Mouse (Mus musculus): ENCODE results near the gene Adra1b. TPM values are rescaled to one million over a fixed set of nuclear protein-coding genes. Genes with fewer than 3 reads are reported as not detected.
A peak's percentile ranks its signal among the peaks of the same experiment; 100 is the strongest.

Adra1b gene
- polyA plus RNA-seq, 1 experiment = 15.6 TPM

- no peak for DNase-seq (ENCODE audit: extremely low spot score in 1 of 2, low spot score in 1 of 2)
Observed at GRCm38 (mm10) chr11:43899696-43900095, 1.3 kb downstream of the Adra1b start.

DNA sequence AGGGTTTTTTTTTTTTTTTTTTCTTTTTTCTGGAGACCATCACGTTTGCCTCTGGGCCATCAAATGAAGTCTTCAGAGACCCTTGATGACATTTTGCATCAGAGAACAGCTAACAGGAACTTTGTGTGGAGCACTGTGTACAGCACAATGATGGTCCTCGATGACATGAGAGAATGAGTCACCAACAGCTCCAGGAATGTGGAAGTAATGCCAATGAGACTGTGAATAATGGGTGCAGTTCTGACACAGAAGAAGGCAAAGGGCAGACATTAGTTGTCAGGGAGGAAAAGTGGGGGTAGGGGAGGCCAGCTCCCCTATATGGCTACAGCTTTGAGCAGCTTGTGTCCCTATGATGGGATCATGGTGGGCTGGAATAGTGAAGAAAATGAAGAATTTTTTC lies 5.7 kb downstream of the Adra1b start:
- no peak for DNase-seq (ENCODE audit: extremely low spot score in 1 of 2, low spot score in 1 of 2)

- no peak for DNase-seq (ENCODE audit: extremely low spot score in 1 of 2, low spot score in 1 of 2)
Observed at GRCm38 (mm10) chr11:43892546-43892945, 8.5 kb downstream of the Adra1b start.

DNA sequence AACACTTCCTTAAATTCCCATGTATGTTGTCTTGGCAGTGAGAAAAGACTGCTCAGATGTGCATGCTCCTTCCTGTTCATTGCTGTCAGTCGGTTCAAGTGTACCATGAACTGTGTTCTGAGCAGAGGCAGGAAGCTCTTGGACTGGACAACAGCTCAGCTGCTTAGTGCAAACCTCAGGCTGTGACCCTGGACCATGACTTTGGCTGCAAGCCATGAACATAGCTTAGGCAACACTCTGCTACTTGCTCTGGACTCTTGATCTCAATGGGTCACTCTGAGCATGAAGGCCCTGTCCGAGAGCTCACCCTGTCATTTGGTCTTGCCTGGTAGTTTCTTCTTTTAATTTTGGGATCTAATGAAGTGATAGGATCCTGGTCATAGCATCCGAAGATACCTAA lies 9.6 kb downstream of the Adra1b start:
- DNase-seq (ENCODE audit: extremely low spot score in 1 of 2, low spot score in 1 of 2) = no peak

DNA sequence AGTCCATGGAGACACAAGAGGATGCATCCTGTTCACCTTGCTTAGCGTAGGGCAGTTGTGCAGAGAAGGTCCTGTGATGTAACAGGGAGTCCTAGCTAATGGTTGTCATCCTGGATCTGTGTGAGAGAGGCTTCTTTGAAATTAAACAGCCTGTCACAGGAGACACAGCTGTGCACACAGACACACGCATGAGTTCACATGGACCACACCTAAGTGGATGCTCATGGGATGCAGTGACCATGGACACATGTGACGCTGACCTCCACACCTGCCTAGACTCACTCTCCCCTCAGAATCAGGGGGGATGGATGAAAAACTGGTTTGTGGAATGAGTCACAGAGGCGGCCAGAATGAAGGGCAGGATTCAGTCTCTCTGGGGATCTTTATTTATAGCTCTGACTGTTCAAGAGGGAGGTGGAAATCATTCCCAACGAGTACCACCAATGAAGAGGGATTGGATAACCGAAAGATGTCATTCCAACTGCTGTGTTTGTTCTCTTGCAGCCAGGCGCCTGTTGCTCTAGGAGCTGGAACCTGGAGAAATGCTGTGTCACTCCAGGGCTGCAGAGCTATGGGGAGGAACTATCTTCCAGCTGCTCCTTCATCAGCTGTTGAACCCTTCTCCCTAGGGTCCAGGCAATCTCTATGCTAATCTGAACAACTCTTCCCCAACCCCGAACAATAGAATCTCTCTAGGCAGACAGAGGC lies 11.6 kb downstream of the Adra1b start:
- DNase-seq (ENCODE audit: extremely low spot score in 1 of 2, low spot score in 1 of 2) = no peak

DNA sequence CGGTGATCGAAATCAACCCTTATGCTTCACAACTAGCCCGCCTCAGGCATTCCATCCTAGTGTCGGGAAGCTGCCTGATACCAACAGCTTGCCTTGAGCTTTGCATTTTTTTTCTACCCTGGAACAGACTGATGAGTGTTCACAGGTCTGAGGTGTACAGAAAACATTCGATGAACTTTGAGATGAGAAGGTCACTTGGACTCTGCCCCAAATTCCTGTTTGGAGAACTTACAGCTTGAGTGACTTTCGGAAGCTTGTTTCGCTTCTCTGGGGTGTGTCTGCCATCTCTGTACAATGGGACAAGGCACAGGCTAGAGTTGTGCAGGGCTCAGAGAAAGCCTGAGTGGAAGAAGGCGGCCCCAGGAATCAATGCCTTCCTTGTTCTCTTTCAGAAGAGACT lies 12.3 kb downstream of the Adra1b start:
- no peak for DNase-seq (ENCODE audit: extremely low spot score in 1 of 2, low spot score in 1 of 2)

- no peak for DNase-seq (ENCODE audit: extremely low spot score in 1 of 2, low spot score in 1 of 2)
Observed at GRCm38 (mm10) chr11:43887597-43887996, 13.4 kb downstream of the Adra1b start.

GRCm38 (mm10) chr11:43884521-43884920 lies 16.5 kb downstream of the Adra1b start:
- DNase-seq (ENCODE audit: extremely low spot score in 1 of 2, low spot score in 1 of 2) = no peak

DNA sequence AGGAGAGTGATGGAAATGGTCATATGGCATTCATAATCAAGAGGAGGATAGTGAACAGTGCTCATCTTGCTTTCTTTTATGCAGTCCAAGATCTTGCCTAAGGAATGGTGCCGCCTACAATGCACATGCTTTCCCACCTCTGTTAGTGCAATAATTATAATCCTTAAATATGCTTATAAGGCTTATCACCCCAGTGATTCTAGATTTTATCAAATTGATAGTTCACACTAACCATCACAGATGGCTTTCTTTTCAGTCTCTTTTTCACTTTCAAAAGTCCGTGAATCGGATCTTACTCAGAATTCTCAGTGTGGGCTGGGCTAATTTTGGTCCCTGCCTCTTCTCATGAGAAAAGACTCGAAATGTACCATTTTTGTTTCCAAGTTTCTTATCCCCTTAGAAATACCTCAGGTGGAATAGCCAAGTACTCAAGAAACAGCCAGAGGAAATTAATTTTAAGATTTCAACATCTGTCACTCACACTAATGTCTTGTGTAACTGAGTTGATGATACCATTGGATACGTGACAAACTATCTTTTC lies 17.3 kb downstream of the Adra1b start:
- DNase-seq (ENCODE audit: extremely low spot score in 1 of 2, low spot score in 1 of 2) = peak; percentile 37 to 75

GRCm38 (mm10) chr11:43877211-43877610 lies 23.8 kb downstream of the Adra1b start:
- no peak for DNase-seq (ENCODE audit: extremely low spot score in 1 of 2, low spot score in 1 of 2)

DNA sequence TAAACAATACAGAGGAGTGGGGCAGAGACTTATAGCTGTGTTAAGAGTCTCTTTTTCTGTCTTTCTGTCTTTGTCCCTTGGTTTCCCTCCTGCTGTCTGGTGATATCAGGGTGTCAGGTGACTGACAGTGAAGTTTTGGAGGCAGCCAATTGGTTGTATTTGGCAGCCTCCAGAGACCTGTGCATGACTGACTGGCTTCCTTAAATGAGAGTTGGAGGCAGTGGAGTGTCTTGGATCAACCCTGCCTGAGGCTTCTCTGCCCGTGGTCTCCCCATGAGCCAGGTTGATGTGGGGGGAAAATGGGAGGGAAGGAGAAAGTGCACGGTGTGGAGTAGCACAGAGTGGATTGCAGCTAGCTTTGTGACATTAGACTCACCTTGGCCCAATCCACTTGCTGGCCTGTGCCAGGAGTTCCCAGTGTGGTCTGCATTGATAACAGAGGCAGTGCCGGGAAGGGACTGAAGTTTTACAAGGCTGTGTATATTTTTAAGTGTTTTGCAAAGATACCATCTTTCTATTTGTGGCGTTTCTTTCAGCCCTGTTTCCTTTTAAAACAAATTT lies 33.2 kb downstream of the Adra1b start:
- no peak for DNase-seq (ENCODE audit: extremely low spot score in 1 of 2, low spot score in 1 of 2)

GRCm38 (mm10) chr11:43865298-43866165 lies 35.5 kb downstream of the Adra1b start:
- peak in 1 of 2 experiments; percentile 43 for DNase-seq (ENCODE audit: extremely low spot score in 1 of 2, low spot score in 1 of 2)

- peak in 1 of 2 experiments; percentile 53 for DNase-seq (ENCODE audit: extremely low spot score in 1 of 2, low spot score in 1 of 2)
Observed at GRCm38 (mm10) chr11:43853046-43853445, 48.0 kb downstream of the Adra1b start.

GRCm38 (mm10) chr11:43848056-43848455 lies 53.0 kb downstream of the Adra1b start:
- no peak for DNase-seq (ENCODE audit: extremely low spot score in 1 of 2, low spot score in 1 of 2)

GRCm38 (mm10) chr11:43841596-43841995 lies 59.4 kb downstream of the Adra1b start:
- no peak for DNase-seq (ENCODE audit: extremely low spot score in 1 of 2, low spot score in 1 of 2)

DNA sequence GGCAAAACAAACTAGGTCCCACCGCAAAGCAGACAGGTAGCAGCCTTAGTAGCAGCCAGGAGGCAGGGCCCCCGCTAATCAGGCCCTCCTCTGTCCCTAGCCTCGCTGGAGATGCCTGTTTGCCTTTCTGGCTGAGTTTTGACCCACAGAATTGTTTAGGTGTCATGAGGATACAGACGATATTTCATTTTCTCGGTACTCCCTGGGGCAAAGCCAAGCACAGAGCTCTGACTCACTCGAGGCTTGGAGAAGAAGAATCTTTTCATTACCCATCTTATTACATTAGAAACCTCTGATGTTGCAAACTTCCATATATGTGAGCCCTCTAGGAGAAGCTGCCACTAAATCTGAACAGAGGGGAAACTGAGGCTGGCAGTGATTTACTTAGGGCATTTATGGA lies 60.5 kb downstream of the Adra1b start:
- no peak for DNase-seq (ENCODE audit: extremely low spot score in 1 of 2, low spot score in 1 of 2)

DNA sequence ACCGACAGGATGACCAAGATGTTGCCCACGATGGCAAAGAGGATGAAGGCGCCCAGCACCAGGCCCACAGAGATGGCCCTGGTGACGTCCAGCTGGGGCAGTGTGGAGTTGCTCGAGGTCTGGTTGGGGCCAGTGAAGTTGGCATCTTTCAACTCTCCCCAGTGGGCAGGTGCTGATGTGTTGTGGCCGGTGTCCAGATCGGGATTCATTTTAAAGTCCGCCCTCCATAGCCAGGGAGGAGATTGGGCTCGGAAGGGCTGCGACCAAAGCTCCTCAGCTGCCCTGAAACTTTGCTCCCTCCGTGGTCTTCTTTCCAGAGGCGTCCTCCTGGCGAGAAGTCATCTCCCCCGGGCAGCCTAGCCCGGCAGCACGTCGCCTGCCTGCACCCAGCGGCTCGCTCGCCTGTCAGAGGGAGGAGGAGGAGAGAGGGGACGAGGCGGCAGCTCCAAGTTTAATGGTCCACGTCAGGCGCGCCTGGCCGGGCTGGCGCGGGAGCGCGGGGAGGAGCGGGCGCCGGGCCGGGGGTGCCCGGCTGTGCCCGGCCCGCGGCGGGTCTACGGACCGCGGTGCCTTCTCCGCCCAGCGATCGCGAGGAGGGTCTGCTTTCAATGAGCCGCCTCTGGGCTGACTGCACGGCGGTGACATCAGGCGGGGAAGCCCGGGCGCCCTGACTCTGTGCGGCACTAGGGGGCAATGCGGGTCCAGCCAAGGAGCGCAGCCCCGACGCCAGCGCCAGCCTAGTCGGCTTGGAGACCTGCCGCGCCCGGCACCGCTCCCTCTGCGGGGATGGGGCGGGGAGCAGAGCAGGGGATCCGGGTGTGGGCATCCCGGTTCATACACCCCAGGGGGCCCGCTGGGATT lies 64.9 kb downstream of the Adra1b start:
- peak; percentile 31 to 84 for DNase-seq (ENCODE audit: extremely low spot score in 1 of 2, low spot score in 1 of 2)

DNA sequence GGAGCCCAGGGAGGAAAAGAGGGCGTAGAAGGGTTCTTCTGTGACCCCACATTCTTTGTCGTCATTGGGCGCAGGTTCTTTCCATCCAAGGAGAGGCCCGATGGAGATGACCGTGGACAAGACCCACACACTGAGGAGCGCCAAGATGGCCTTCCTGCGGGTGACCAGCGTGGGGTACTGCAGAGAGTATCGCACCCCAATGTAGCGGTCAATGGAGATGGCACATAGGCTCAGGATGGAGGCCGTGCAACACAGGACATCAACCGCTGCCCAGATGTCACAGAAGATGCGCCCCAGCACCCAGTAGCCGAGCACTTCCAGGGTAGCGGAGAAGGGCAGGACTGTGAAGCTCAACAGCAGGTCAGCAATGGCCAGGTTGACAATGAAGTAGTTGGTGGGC lies 65.6 kb downstream of the Adra1b start:
- no peak for DNase-seq (ENCODE audit: extremely low spot score in 1 of 2, low spot score in 1 of 2)

DNA sequence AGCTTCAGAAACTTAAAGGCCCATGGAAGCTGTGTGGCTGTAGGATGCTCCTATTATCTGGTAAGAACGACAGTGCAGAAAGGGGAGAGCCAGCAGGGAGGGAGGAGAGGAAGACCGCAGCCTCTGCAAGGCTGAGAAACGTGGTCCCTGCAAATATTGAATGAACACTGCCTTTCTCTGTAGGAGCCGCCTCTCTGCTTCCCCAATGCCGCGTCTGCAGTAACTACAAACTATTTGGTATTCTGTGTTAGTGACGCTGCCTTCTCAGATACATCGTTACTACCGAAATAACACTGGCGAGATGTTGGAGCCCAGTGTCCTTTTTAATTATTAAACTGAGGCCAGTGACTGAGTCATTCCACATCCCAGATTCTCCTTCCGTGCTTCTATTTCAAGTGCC lies 66.5 kb downstream of the Adra1b start:
- DNase-seq (ENCODE audit: extremely low spot score in 1 of 2, low spot score in 1 of 2) = no peak

GRCm38 (mm10) chr11:43831530-43831929 lies 69.5 kb downstream of the Adra1b start:
- no peak for DNase-seq (ENCODE audit: extremely low spot score in 1 of 2, low spot score in 1 of 2)
